Mouse (Mus musculus): ENCODE measurements around the gene Rplp0.

DNA sequence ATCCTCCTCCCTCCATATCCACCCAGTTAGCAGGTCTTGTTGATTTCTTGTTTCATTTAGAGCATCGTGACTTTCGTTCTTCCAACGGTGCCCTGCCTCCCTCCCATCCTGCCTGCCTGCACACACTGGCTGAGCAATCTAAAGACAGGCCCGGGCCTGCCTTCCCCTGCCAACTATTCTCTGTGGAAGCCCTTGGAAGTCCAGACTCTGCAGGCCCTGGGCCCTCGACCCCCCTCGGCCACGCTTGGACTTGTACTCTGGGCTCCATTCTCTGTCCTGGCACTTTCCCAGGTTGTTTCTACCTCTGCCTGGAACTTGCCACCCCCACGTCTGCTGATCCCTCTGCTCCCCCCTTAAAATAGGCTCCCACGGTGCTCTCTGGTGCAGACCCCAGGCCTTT is 33.3 kb upstream of the Rplp0 start:
- no peak for TF ChIP-seq POLR2A (IDR thresholded peaks at IDR 0.05; ENCODE audit: extremely low read depth, insufficient read depth, low read length)
- TF ChIP-seq CTCF (IDR thresholded peaks at IDR 0.05; ENCODE audit: low read depth, low read length): no peak

All from liver, adult 2 months (tissue).